Mouse (Mus musculus) stomach, postnatal 0 days (tissue): ENCODE results near the gene Igf2.

Source experiments
- CTCF ChIP-seq: IDR thresholded peaks from 2 replicates; pipeline ENCODE4 v1.5.1; 2016; ENCODE audit warnings: antibody characterized with exemption, low read depth, mild to moderate bottlenecking, moderate library complexity
- EP300 ChIP-seq: optimal IDR thresholded peaks from 2 replicates; pipeline ENCODE3; 2016; ENCODE audit warnings: antibody characterized with exemption

GRCm38 (mm10) chr7:142600921-142601320 is 65.7 kb downstream of the Igf2 start:
- TF ChIP-seq EP300, result no peak
- TF ChIP-seq CTCF, result no peak
